Mouse (Mus musculus) neural tube, embryonic 12.5 days (tissue): ENCODE measurements around the gene Gm8947. TPM values are rescaled to one million over a fixed set of nuclear protein-coding genes. Genes with fewer than 3 reads are reported as not detected.
A peak's percentile ranks its signal among the peaks of the same experiment; 100 is the strongest.
"Not testable (repeated sequence)": the region's sequence is repeated elsewhere in the genome, so short reads cannot be mapped to it uniquely, and the experiment has no call there.

ENCODE experiments used
- ATAC-seq: fragments of 200-750 bp; cut with Nextera tagmentation; 2 replicates; pipeline ENCODE4 v1.8.0; 2017; ENCODE audit warnings: low read depth, mild to moderate bottlenecking, moderate TSS enrichment, moderate library complexity; ENCODE audit not compliant: low FRiP score
- H3K27ac ChIP-seq: fragments of 300-500 bp; sonication (generic); 2 replicates; pipeline ENCODE4 v1.5.1; 2016
- H3K27me3 ChIP-seq: fragments of 300-500 bp; sonication (generic); replicated peaks from 2 replicates; pipeline ENCODE4 v1.6.1; 2016; ENCODE audit warnings: mild to moderate bottlenecking
- H3K36me3 ChIP-seq: fragments of 300-500 bp; sonication (generic); 2 replicates; pipeline ENCODE4 v1.6.1; 2016; ENCODE audit warnings: mild to moderate bottlenecking
- H3K4me1 ChIP-seq: fragments of 300-500 bp; sonication (generic); 2 replicates; pipeline ENCODE4 v1.6.1; 2016
- H3K4me2 ChIP-seq: fragments of 300-500 bp; sonication (generic); replicated peaks from 2 replicates; pipeline ENCODE4 v1.6.1; 2016; ENCODE audit warnings: mild to moderate bottlenecking
- H3K4me3 ChIP-seq: fragments of 300-500 bp; sonication (generic); 2 replicates; pipeline ENCODE4 v1.5.1; 2016
- H3K9ac ChIP-seq: fragments of 300-500 bp; sonication (generic); 2 replicates; pipeline ENCODE4 v1.6.1; 2016; ENCODE audit warnings: mild to moderate bottlenecking
- H3K9me3 ChIP-seq: fragments of 300-500 bp; sonication (generic); 2 replicates; pipeline ENCODE4 v1.6.1; 2016; ENCODE audit warnings: mild to moderate bottlenecking
- WGBS: fragments of 180-500 bp; shearing (Covaris S2); methylation state at CpG from one replicate; pipeline ENCODE4 v1.1.7; 2016; 5-methylcytosine and 5-hydroxymethylcytosine counted together
- polyA plus RNA-seq: library from polyadenylated mRNA; unstranded; fragments of >200 nt; fragmentation: Nextera tagmentation; extraction: Ambion mirVana; gene quantifications from 2 replicates; pipeline ENCODE4 v1.2.1, GENCODE M21; 2016

Gm8947 gene
- polyA plus RNA-seq = 0.28 TPM in 1 of 2 replicates, not detected in the other

- H3K27ac ChIP-seq, H3K27me3 ChIP-seq, ATAC-seq, H3K9me3 ChIP-seq, H3K4me3 ChIP-seq, H3K36me3 ChIP-seq, H3K4me1 ChIP-seq, H3K9ac ChIP-seq, H3K4me2 ChIP-seq: not testable (repeated sequence)
- WGBS = 100% methylated on average over 2 of the region's 7 CpGs
Observed at GRCm38 (mm10) chr1:151192075-151192474, at the start of gene Gm8947. Gene Gm8947 (plus strand): TSS chr1:151192376.

GRCm38 (mm10) chr1:151144471-151145146 lies 47.6 kb upstream of the Gm8947 start:
- Histone ChIP-seq H3K4me2 (no peak overlapping the region), H3K4me3 (no peak overlapping the region), H3K36me3 (no peaks in the 10 kb centered on the region), H3K9ac (no peak overlapping the region), H3K27ac (no peak overlapping the region), H3K9me3 (no peaks in the 10 kb centered on the region), H3K4me1 (no peaks in the 10 kb centered on the region), H3K27me3 (no peaks in the 10 kb centered on the region)
- 70% methylated on average over 6 of the region's 6 CpGs for WGBS
- ATAC-seq = no peak

GRCm38 (mm10) chr1:151147801-151148200 lies 44.4 kb upstream of the Gm8947 start:
- no peak for ATAC-seq
- H3K4me1 ChIP-seq = no peaks in the 10 kb centered on the region
- no peaks in the 10 kb centered on the region for H3K27me3 ChIP-seq
- no peak overlapping the region for H3K4me3 ChIP-seq
- no peak overlapping the region for H3K9ac ChIP-seq
- H3K4me2 ChIP-seq = no peak overlapping the region
- no peaks in the 10 kb centered on the region for H3K36me3 ChIP-seq
- no peak overlapping the region for H3K27ac ChIP-seq
- no peaks in the 10 kb centered on the region for H3K9me3 ChIP-seq

GRCm38 (mm10) chr1:151150211-151150610 lies 42.0 kb upstream of the Gm8947 start:
- Histone ChIP-seq H3K27me3 (no peaks in the 10 kb centered on the region), H3K4me1 (no peaks in the 10 kb centered on the region), H3K36me3 (no peaks in the 10 kb centered on the region), H3K9me3 (no peaks in the 10 kb centered on the region), H3K4me2 (no peak overlapping the region), H3K27ac (no peak overlapping the region), H3K4me3 (no peak overlapping the region), H3K9ac (no peak overlapping the region)
- no peak for ATAC-seq
- 90% methylated on average over 7 of the region's 7 CpGs for WGBS

- H3K4me1 ChIP-seq = no peaks in the 10 kb centered on the region
- ATAC-seq = no peak
- no peak overlapping the region for H3K9ac ChIP-seq
- H3K36me3 ChIP-seq = no peaks in the 10 kb centered on the region
- H3K27me3 ChIP-seq = no peaks in the 10 kb centered on the region
- no peak overlapping the region for H3K27ac ChIP-seq
- no peak overlapping the region for H3K4me3 ChIP-seq
- no peaks in the 10 kb centered on the region for H3K9me3 ChIP-seq
- WGBS = 61% methylated on average over 2 of the region's 2 CpGs
- H3K4me2 ChIP-seq = no peak overlapping the region
Observed at GRCm38 (mm10) chr1:151151089-151151488, 41.1 kb upstream of the Gm8947 start.

- no peaks in the 10 kb centered on the region for H3K4me1 ChIP-seq
- no peak overlapping the region for H3K9ac ChIP-seq
- H3K27ac ChIP-seq = no peak overlapping the region
Observed at GRCm38 (mm10) chr1:151153056-151153652, 39.0 kb upstream of the Gm8947 start.

GRCm38 (mm10) chr1:151154131-151154530 lies 38.0 kb upstream of the Gm8947 start:
- not testable (repeated sequence) for H3K9me3 ChIP-seq, H3K27me3 ChIP-seq, H3K36me3 ChIP-seq, ATAC-seq, H3K4me2 ChIP-seq, H3K4me3 ChIP-seq, H3K27ac ChIP-seq, H3K9ac ChIP-seq, H3K4me1 ChIP-seq
- 92% methylated on average over 9 of the region's 9 CpGs for WGBS

More at GRCm38 (mm10) chr1:151153056-151153652, 39.0 kb upstream of the Gm8947 start:
- no peak overlapping the region for H3K4me2 ChIP-seq
- H3K4me3 ChIP-seq = no peak overlapping the region
- WGBS = 92% methylated on average over 6 of the region's 6 CpGs
- ATAC-seq = no peak
- no peaks in the 10 kb centered on the region for H3K27me3 ChIP-seq
- H3K9me3 ChIP-seq = no peaks in the 10 kb centered on the region
- no peaks in the 10 kb centered on the region for H3K36me3 ChIP-seq

GRCm38 (mm10) chr1:151156129-151156528 lies 36.0 kb upstream of the Gm8947 start:
- 91% methylated on average over 3 of the region's 3 CpGs for WGBS
- no peak for ATAC-seq

GRCm38 (mm10) chr1:151156777-151157632 lies 35.2 kb upstream of the Gm8947 start:
- H3K27ac ChIP-seq = no peak overlapping the region
- H3K27me3 ChIP-seq = no peaks in the 10 kb centered on the region
- no peak overlapping the region for H3K4me2 ChIP-seq
- WGBS = 83% methylated on average over 7 of the region's 7 CpGs
- H3K9me3 ChIP-seq = no peaks in the 10 kb centered on the region
- H3K9ac ChIP-seq = no peak overlapping the region
- H3K36me3 ChIP-seq = no peaks in the 10 kb centered on the region
- no peak overlapping the region for H3K4me3 ChIP-seq
- ATAC-seq = no peak
- H3K4me1 ChIP-seq = no peaks in the 10 kb centered on the region

More at GRCm38 (mm10) chr1:151156129-151156528, 36.0 kb upstream of the Gm8947 start:
- Histone ChIP-seq H3K27me3 (no peaks in the 10 kb centered on the region), H3K4me2 (no peak overlapping the region), H3K9me3 (no peaks in the 10 kb centered on the region), H3K4me3 (no peak overlapping the region), H3K9ac (no peak overlapping the region), H3K4me1 (no peaks in the 10 kb centered on the region), H3K27ac (no peak overlapping the region), H3K36me3 (no peaks in the 10 kb centered on the region)

- H3K4me1 ChIP-seq = no peaks in the 10 kb centered on the region
- no peaks in the 10 kb centered on the region for H3K27me3 ChIP-seq
- no peaks in the 10 kb centered on the region for H3K9me3 ChIP-seq
- WGBS = 42% methylated on average over 9 of the region's 9 CpGs
- peak; percentile 86 for ATAC-seq
- H3K27ac ChIP-seq = no peak overlapping the region
- no peaks in the 10 kb centered on the region for H3K36me3 ChIP-seq
- H3K9ac ChIP-seq = no peak overlapping the region
- no peak overlapping the region for H3K4me3 ChIP-seq
- no peak overlapping the region for H3K4me2 ChIP-seq
Observed at GRCm38 (mm10) chr1:151157963-151158856, 34.0 kb upstream of the Gm8947 start.

- Histone ChIP-seq H3K9me3 (no peaks in the 10 kb centered on the region), H3K9ac (no peak overlapping the region), H3K36me3 (no peaks in the 10 kb centered on the region), H3K27ac (no peak overlapping the region), H3K4me1 (no peaks in the 10 kb centered on the region), H3K27me3 (no peaks in the 10 kb centered on the region), H3K4me3 (no peak overlapping the region), H3K4me2 (no peak overlapping the region)
- ATAC-seq = no peak
- 95% methylated on average over 2 of the region's 2 CpGs for WGBS
Observed at GRCm38 (mm10) chr1:151158857-151159510, 33.2 kb upstream of the Gm8947 start.
